Mouse (Mus musculus) lung, adult 2 months (tissue): Measurements from ENCODE around the gene Lypd6b.

Experiments
- CTCF ChIP-seq: fragments of 200-500 bp; IDR thresholded peaks from 2 replicates; pipeline ENCODE4 v1.5.1; 2011; ENCODE audit warnings: mild to moderate bottlenecking, low read length, control low read depth; ENCODE audit not compliant: insufficient read depth
- POLR2A ChIP-seq: fragments of 200-500 bp; IDR thresholded peaks from 2 replicates; pipeline ENCODE4 v1.6.1; 2011; ENCODE audit warnings: low read depth, mild to moderate bottlenecking, control low read depth, low read length, borderline replicate concordance; ENCODE audit errors: extremely low read depth

DNA sequence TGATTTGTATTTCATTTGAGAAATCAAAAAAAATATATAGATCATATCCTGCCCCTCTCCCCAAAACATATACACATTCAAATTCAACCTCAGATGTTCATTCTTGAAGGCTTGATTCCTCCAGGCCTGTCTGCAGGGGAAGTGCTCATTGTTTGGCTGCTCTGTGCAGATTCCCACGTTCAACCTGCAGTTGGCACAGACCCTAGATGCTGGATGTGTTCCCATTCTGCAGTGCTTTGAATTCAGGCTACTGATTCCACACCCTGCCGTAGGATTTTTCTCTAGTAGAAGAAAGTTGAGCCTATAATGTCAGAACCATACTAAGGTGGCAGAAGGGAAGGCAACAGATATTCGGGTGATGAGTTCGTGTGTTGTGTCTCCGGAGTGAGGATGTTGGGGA lies 195.5 kb downstream of the Lypd6b start:
- no peak for TF ChIP-seq CTCF
- no peak for TF ChIP-seq POLR2A
